9 mouse cellular contexts compared by ENCODE assay signal in genomic region chr7:142657821-142658614, GRCm38 (mm10). TPM values are rescaled to one million over a fixed set of nuclear protein-coding genes. Genes with fewer than 3 reads are reported as not detected.
DNase-seq lines count a peak whose midpoint lies in the region; ATAC-seq and TF ChIP-seq lines count a peak whose summit lies in the region.
"Had no signal": no experiment of that assay in that cellular context is flagged by ENCODE, and none has a peak within 500 bp of the region (broad histone marks: within the 10 kb centered on the region; RNA-seq: fewer than 3 reads in every experiment).

No protein-coding gene starts in this region.

- H3K27me3 ChIP-seq in embryonic facial prominence, embryonic 15.5 days, result peaks cover 86% of the 10 kb centered on the region
- H3K27me3 ChIP-seq in hindbrain, embryonic 16.5 days (replicated peaks; ENCODE audit: control insufficient read depth, insufficient read depth, low read length), result peaks cover 79% of the 10 kb centered on the region
- peaks cover 95% of the 10 kb centered on the region for H3K27me3 ChIP-seq in midbrain, postnatal 0 days (ENCODE audit: insufficient read depth, low read length)

- H3K27ac ChIP-seq in embryonic facial prominence, embryonic 15.5 days (replicated peaks), result peak overlapping the region; percentile 90
- peak overlapping the region; percentile 14; the same call in 1 of the 2 replicates for H3K27ac ChIP-seq in hindbrain, embryonic 16.5 days (ENCODE audit: low read depth, low read length)
- H3K27ac ChIP-seq in midbrain, postnatal 0 days (ENCODE audit: low read depth, low read length), result no peak overlapping the region

- 1% methylated on average over 34 of the region's 34 CpGs for WGBS in embryonic facial prominence, embryonic 15.5 days
- WGBS in hindbrain, embryonic 16.5 days, result under 1% methylated on average over 30 of the region's 34 CpGs
- under 1% methylated on average over 34 of the region's 34 CpGs for WGBS in midbrain, postnatal 0 days

- no peaks in the 10 kb centered on the region for H3K9me3 ChIP-seq in embryonic facial prominence, embryonic 15.5 days (replicated peaks)
- no peaks in the 10 kb centered on the region for H3K9me3 ChIP-seq in hindbrain, embryonic 16.5 days (ENCODE audit: control insufficient read depth, low read length)
- no peaks in the 10 kb centered on the region for H3K9me3 ChIP-seq in midbrain, postnatal 0 days (ENCODE audit: low read length)

- peaks cover 51% of the 10 kb centered on the region for H3K4me1 ChIP-seq in embryonic facial prominence, embryonic 15.5 days
- peaks cover 19% of the 10 kb centered on the region for H3K4me1 ChIP-seq in hindbrain, embryonic 16.5 days (ENCODE audit: control insufficient read depth, insufficient read depth, low read depth, low read length)
- H3K4me1 ChIP-seq in midbrain, postnatal 0 days (ENCODE audit: insufficient read depth, low read length), result no peaks in the 10 kb centered on the region

- H3K36me3 ChIP-seq in embryonic facial prominence, embryonic 15.5 days, result peaks cover 12% of the 10 kb centered on the region; the same call in 1 of the 2 replicates
- H3K36me3 ChIP-seq in hindbrain, embryonic 16.5 days (ENCODE audit: control insufficient read depth, insufficient read depth, low read length), result no peaks in the 10 kb centered on the region
- H3K36me3 ChIP-seq in midbrain, postnatal 0 days (ENCODE audit: insufficient read depth, low read length), result no peaks in the 10 kb centered on the region

- DNase-seq in kidney, postnatal 4 days, result peak; percentile 32 to 47
- no peak for DNase-seq in kidney, adult 8-10 months
- no peak for DNase-seq in midbrain, postnatal 0 days (ENCODE audit: low spot score)
- no peak for DNase-seq in ovary, postnatal 14 days (ENCODE audit: low spot score)
- no peak for DNase-seq in layer of hippocampus, postnatal 36 days
- DNase-seq in spleen, postnatal 36 days (ENCODE audit: low spot score in 2 of 2), result no peak

- H3K4me3 ChIP-seq in embryonic facial prominence, embryonic 15.5 days (replicated peaks), result peak overlapping the region; percentile 60
- H3K4me3 ChIP-seq in hindbrain, embryonic 16.5 days (ENCODE audit: low read length), result peak overlapping the region; percentile 39
- H3K4me3 ChIP-seq in midbrain, postnatal 0 days (ENCODE audit: low read depth, low read length), result peak overlapping the region; percentile 30

- no peak for TF ChIP-seq CTCF in midbrain, postnatal 0 days (IDR thresholded peaks at IDR 0.05)

- ATAC-seq in embryonic facial prominence, embryonic 15.5 days (ENCODE audit: insufficient number of reproducible peaks, low FRiP score, low TSS enrichment, low read depth), result no peak
- ATAC-seq in hindbrain, embryonic 16.5 days, result no peak
- no peak for ATAC-seq in midbrain, postnatal 0 days (ENCODE audit: low FRiP score)

- peak overlapping the region; percentile 66 for H3K9ac ChIP-seq in embryonic facial prominence, embryonic 15.5 days
- peak overlapping the region; percentile 53 for H3K9ac ChIP-seq in hindbrain, embryonic 16.5 days (ENCODE audit: low read depth, low read length)
- H3K9ac ChIP-seq in midbrain, postnatal 0 days (replicated peaks; ENCODE audit: low read length, poor library complexity, severe bottlenecking), result no peak overlapping the region; the same call in 1 of the 2 replicates

- H3K4me2 ChIP-seq in embryonic facial prominence, embryonic 15.5 days (replicated peaks), result peak overlapping the region; percentile 71
- H3K4me2 ChIP-seq in hindbrain, embryonic 16.5 days (ENCODE audit: low read length), result peak overlapping the region; percentile 54
- H3K4me2 ChIP-seq in midbrain, postnatal 0 days (ENCODE audit: low read depth, low read length, poor library complexity, severe bottlenecking), result peak overlapping the region; percentile 47; the same call in 1 of the 2 replicates

RNA-seq across cellular contexts. Expression of gene Igf2, which starts 8.6 kb away (rescaled TPM):
- 970 and 1,114 TPM in 2 replicates for polyA plus RNA-seq in embryonic facial prominence, embryonic 15.5 days (2015; fragmentation: Nextera tagmentation; extraction: Ambion mirVana)
- polyA plus RNA-seq in hindbrain, embryonic 16.5 days (2015; fragmentation: Nextera tagmentation; extraction: Ambion mirVana), result 157 and 172 TPM in 2 replicates
- total RNA-seq in midbrain, postnatal 0 days (2014; rRNA removed), result 369 and 380 TPM in 2 replicates
- 195 and 213 TPM in 2 replicates for polyA plus RNA-seq in midbrain, postnatal 0 days (2015; fragmentation: Nextera tagmentation; extraction: Ambion mirVana)
- 100 to 1,000 TPM in 1 of 2 experiments, 10 to 100 TPM in 1; 61.7 to 106 TPM for total RNA-seq in layer of hippocampus, postnatal 36 days (2021)
- total RNA-seq: neutrophil, adult 5-6 weeks had no signal

RNA-seq across cellular contexts. Expression of gene Gm49394, which starts 11.7 kb away (rescaled TPM):
- 0.25 and 0.80 TPM in 2 replicates for polyA plus RNA-seq in embryonic facial prominence, embryonic 15.5 days (2015; fragmentation: Nextera tagmentation; extraction: Ambion mirVana)
- polyA plus RNA-seq in hindbrain, embryonic 16.5 days (2015; fragmentation: Nextera tagmentation; extraction: Ambion mirVana), result 0.11 TPM in 1 of 2 replicates, not detected in the other
- not detected in 2 replicates for total RNA-seq in midbrain, postnatal 0 days (2014; rRNA removed)
- not detected in 2 replicates for polyA plus RNA-seq in midbrain, postnatal 0 days (2015; fragmentation: Nextera tagmentation; extraction: Ambion mirVana)
- under 1 TPM in 1 of 2 experiments, not detected in 1; 0.32 TPM for total RNA-seq in layer of hippocampus, postnatal 36 days (2021)
- total RNA-seq: neutrophil, adult 5-6 weeks had no signal

Comparison
In these comparisons a context has a peak if more than half of its experiments do, and no peak if none do; other contexts are left out.
1. DNase-seq: peak in kidney, postnatal 4 days (2 of 2); none in kidney, adult 8-10 months (0 of 2), midbrain, postnatal 0 days (single experiment), ovary, postnatal 14 days (single experiment), layer of hippocampus, postnatal 36 days (0 of 2) and spleen, postnatal 36 days (0 of 2).
2. Peak in every context shown above with its lines, with median percentiles within 50 percentile points of each other: H3K4me2 ChIP-seq and H3K4me3 ChIP-seq.